Comparison of ENCODE assay signal across 10 mouse cellular contexts in genomic region chr12:100122921-100123381, GRCm38 (mm10). TPM values are rescaled to one million over a fixed set of nuclear protein-coding genes. Genes with fewer than 3 reads are reported as not detected.
DNase-seq lines count a peak whose midpoint lies in the region; ATAC-seq lines count a peak whose summit lies in the region.
"Had no signal": no experiment of that assay in that cellular context is flagged by ENCODE, and none has a peak within 500 bp of the region (broad histone marks: within the 10 kb centered on the region; RNA-seq: fewer than 3 reads in every experiment).

No protein-coding gene starts in this region.

- peaks cover 91% of the 10 kb centered on the region for H3K36me3 ChIP-seq in forebrain, embryonic 15.5 days
- peaks cover 89% of the 10 kb centered on the region for H3K36me3 ChIP-seq in forebrain, embryonic 14.5 days (ENCODE audit: control insufficient read depth, insufficient read depth, low read length)

- no peak overlapping the region for H3K9ac ChIP-seq in forebrain, embryonic 15.5 days (replicated peaks)
- H3K9ac ChIP-seq in forebrain, embryonic 14.5 days (ENCODE audit: low read length): no peak overlapping the region
- H3K9ac ChIP-seq: forebrain, embryonic 12.5 days; liver, embryonic 15.5 days had no signal

- WGBS in forebrain, embryonic 15.5 days: 84% methylated on average over 7 of the region's 7 CpGs
- 91% methylated on average over 7 of the region's 7 CpGs for WGBS in forebrain, embryonic 14.5 days

- H3K4me1 ChIP-seq in forebrain, embryonic 15.5 days: no peaks in the 10 kb centered on the region
- no peaks in the 10 kb centered on the region for H3K4me1 ChIP-seq in forebrain, embryonic 14.5 days (ENCODE audit: control insufficient read depth, insufficient read depth, low read length)
- H3K4me1 ChIP-seq: forebrain, embryonic 12.5 days had no signal

- no peak for ATAC-seq in forebrain, embryonic 15.5 days (replicated peaks)
- no peak for ATAC-seq in forebrain, embryonic 14.5 days

- no peaks in the 10 kb centered on the region for H3K27me3 ChIP-seq in forebrain, embryonic 15.5 days
- H3K27me3 ChIP-seq in forebrain, embryonic 14.5 days (replicated peaks; ENCODE audit: control insufficient read depth, insufficient read depth, low read length): no peaks in the 10 kb centered on the region
- H3K27me3 ChIP-seq: forebrain, embryonic 12.5 days; liver, embryonic 15.5 days had no signal

- 0 out of 2 replicates have a peak overlapping the region, but pooled peaks have one; percentile 8 for H3K27ac ChIP-seq in forebrain, embryonic 15.5 days (replicated peaks)
- H3K27ac ChIP-seq in forebrain, embryonic 14.5 days (ENCODE audit: low read depth, low read length): no peak overlapping the region
- H3K27ac ChIP-seq: forebrain, embryonic 12.5 days; liver, embryonic 15.5 days had no signal

- no peaks in the 10 kb centered on the region for H3K9me3 ChIP-seq in forebrain, embryonic 15.5 days
- no peaks in the 10 kb centered on the region for H3K9me3 ChIP-seq in forebrain, embryonic 14.5 days (replicated peaks; ENCODE audit: control insufficient read depth, low read length)
- H3K9me3 ChIP-seq: forebrain, embryonic 12.5 days; liver, embryonic 15.5 days had no signal

- no peak for DNase-seq in forebrain, embryonic 14.5 days (ENCODE audit: low spot score)
- DNase-seq in urinary bladder, postnatal 25 days (ENCODE audit: low spot score): peak; percentile 45
- DNase-seq in urinary bladder, postnatal 10 days (ENCODE audit: low spot score): no peak
- peak; percentile 79 for DNase-seq in gastrocnemius, postnatal 25 days
- no peak for DNase-seq in yolk sac, embryonic 10.5 days (ENCODE audit: low spot score)
- DNase-seq in embryo, embryonic 11 days: no peak
- no peak for DNase-seq in right cerebral cortex, postnatal 10 days (ENCODE audit: low spot score in 2 of 2)

- H3K4me3 ChIP-seq in forebrain, embryonic 15.5 days: no peak overlapping the region
- H3K4me3 ChIP-seq in forebrain, embryonic 14.5 days (ENCODE audit: low read depth, low read length): no peak overlapping the region
- H3K4me3 ChIP-seq: forebrain, embryonic 12.5 days; liver, embryonic 15.5 days had no signal

- H3K4me2 ChIP-seq in forebrain, embryonic 15.5 days (replicated peaks): no peak overlapping the region
- no peak overlapping the region for H3K4me2 ChIP-seq in forebrain, embryonic 14.5 days (ENCODE audit: low read length)
- H3K4me2 ChIP-seq: forebrain, embryonic 12.5 days; liver, embryonic 15.5 days had no signal

RNA-seq across cellular contexts. Expression of gene Psmc1, which starts 13.0 kb away (rescaled TPM):
- 272 and 277 TPM in 2 replicates for polyA plus RNA-seq in forebrain, embryonic 15.5 days (2015; fragmentation: Nextera tagmentation; extraction: Ambion mirVana)
- polyA plus RNA-seq in forebrain, embryonic 14.5 days (2014; fragmentation: Nextera tagmentation; extraction: Ambion mirVana): 295 and 305 TPM in 2 replicates
- 100 to 1,000 TPM; 132 to 139 TPM for total RNA-seq in gastrocnemius, postnatal 25 days (2021)

RNA-seq across cellular contexts. Expression of gene Nrde2, which starts 36.5 kb away (rescaled TPM):
- polyA plus RNA-seq in forebrain, embryonic 15.5 days (2015; fragmentation: Nextera tagmentation; extraction: Ambion mirVana): 16.5 and 16.6 TPM in 2 replicates
- 12.5 and 13.1 TPM in 2 replicates for polyA plus RNA-seq in forebrain, embryonic 14.5 days (2014; fragmentation: Nextera tagmentation; extraction: Ambion mirVana)
- total RNA-seq in gastrocnemius, postnatal 25 days (2021): 1 to 10 TPM; 5.7 to 6.5 TPM

Comparison
In these comparisons a context has a peak if more than half of its experiments do, and no peak if none do; other contexts are left out.
1. DNase-seq: peak in urinary bladder, postnatal 25 days (single experiment) and gastrocnemius, postnatal 25 days (single experiment); none in forebrain, embryonic 14.5 days (single experiment), urinary bladder, postnatal 10 days (single experiment), yolk sac, embryonic 10.5 days (single experiment), embryo, embryonic 11 days (single experiment) and right cerebral cortex, postnatal 10 days (0 of 2).